Mouse (Mus musculus) forebrain, embryonic 10.5 days (tissue): ENCODE results near the gene Cebpb. TPM values are rescaled to one million over a fixed set of nuclear protein-coding genes. Genes with fewer than 3 reads are reported as not detected.

ENCODE experiments used
- DNase-seq: peaks from one replicate; pipeline ENCODE4 v3.0.0-alpha.2; 2017; ENCODE audit warnings: low spot score; ENCODE audit errors: extremely low spot score
- H3K27ac ChIP-seq: fragments of 300-500 bp; sonication (generic); 2 replicates; pipeline ENCODE4 v1.5.1; 2016; ENCODE audit warnings: mild to moderate bottlenecking
- H3K27me3 ChIP-seq: fragments of 300-500 bp; sonication (generic); 2 replicates; pipeline ENCODE4 v1.6.1; 2016; ENCODE audit warnings: mild to moderate bottlenecking; ENCODE audit not compliant: poor library complexity, severe bottlenecking
- H3K36me3 ChIP-seq: fragments of 300-500 bp; sonication (generic); replicated peaks from 2 replicates; pipeline ENCODE4 v1.6.1; 2016; ENCODE audit warnings: mild to moderate bottlenecking, moderate library complexity
- H3K4me1 ChIP-seq: fragments of 300-500 bp; sonication (generic); 2 replicates; pipeline ENCODE4 v1.6.1; 2016
- H3K4me3 ChIP-seq: fragments of 300-500 bp; sonication (generic); 2 replicates; pipeline ENCODE4 v1.5.1; 2016; ENCODE audit warnings: mild to moderate bottlenecking, moderate library complexity
- H3K9me3 ChIP-seq: fragments of 300-500 bp; sonication (generic); 2 replicates; pipeline ENCODE4 v1.6.1; 2016; ENCODE audit warnings: mild to moderate bottlenecking, moderate library complexity
- WGBS: fragments of 180-500 bp; shearing (Covaris S2); methylation state at CpG from one replicate; pipeline ENCODE4 v1.1.7; 2016; 5-methylcytosine and 5-hydroxymethylcytosine counted together
- polyA plus RNA-seq: library from polyadenylated mRNA; unstranded; fragments of >200 nt; fragmentation: Nextera tagmentation; extraction: Ambion mirVana; gene quantifications from 2 replicates; pipeline ENCODE4 v1.2.1, GENCODE M21; 2016

The Cebpb gene
- polyA plus RNA-seq, 1 experiment from 2014 or later, result 0.33 TPM

- Histone ChIP-seq H3K4me1 (0 out of 2 replicates have a peak, but pooled peaks cover 3% of the 10 kb centered on the region), H3K27ac (no peak overlapping the region), H3K9me3 (peaks cover 5% of the 10 kb centered on the region), H3K27me3 (no peaks in the 10 kb centered on the region), H3K4me3 (no peak overlapping the region), H3K36me3 (no peaks in the 10 kb centered on the region)
- WGBS, result 81% methylated on average over 5 of the region's 5 CpGs
- DNase-seq, result no peak
Measured at GRCm38 (mm10) chr2:167700018-167700417, 11.3 kb downstream of the Cebpb start.

- Histone ChIP-seq H3K9me3 (no peaks in the 10 kb centered on the region), H3K4me1 (peaks cover 10% of the 10 kb centered on the region), H3K27ac (no peak overlapping the region), H3K27me3 (no peaks in the 10 kb centered on the region), H3K4me3 (no peak overlapping the region), H3K36me3 (no peaks in the 10 kb centered on the region)
- DNase-seq, result no peak
- 79% methylated on average over 5 of the region's 5 CpGs for WGBS
Measured at GRCm38 (mm10) chr2:167701472-167701871, 12.8 kb downstream of the Cebpb start.

DNA sequence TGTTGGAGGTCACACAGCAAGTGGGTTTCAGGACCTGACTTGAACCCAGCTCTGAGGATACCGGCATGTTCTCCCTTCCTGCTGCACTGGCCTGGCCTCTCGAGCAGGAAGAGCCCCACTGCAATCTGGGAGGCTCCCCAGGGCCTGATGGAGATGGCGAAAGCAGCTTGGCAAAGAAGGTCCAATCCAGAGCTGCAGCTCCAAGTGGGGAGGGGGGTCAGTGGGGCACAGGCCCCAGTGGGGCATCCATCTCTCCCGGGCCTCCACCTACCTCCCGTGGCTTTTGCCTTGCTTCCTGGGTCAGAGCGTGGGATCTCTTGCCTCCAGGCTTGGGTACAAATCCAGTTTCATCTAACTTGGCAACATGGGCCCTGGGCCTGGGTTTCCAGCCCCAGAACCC is 13.4 kb downstream of the Cebpb start:
- Histone ChIP-seq H3K4me3 (no peak overlapping the region), H3K27me3 (no peaks in the 10 kb centered on the region), H3K27ac (no peak overlapping the region), H3K36me3 (no peaks in the 10 kb centered on the region), H3K4me1 (peaks cover 10% of the 10 kb centered on the region), H3K9me3 (no peaks in the 10 kb centered on the region)
- no peak for DNase-seq
- WGBS, result 72% methylated on average over 6 of the region's 6 CpGs

DNA sequence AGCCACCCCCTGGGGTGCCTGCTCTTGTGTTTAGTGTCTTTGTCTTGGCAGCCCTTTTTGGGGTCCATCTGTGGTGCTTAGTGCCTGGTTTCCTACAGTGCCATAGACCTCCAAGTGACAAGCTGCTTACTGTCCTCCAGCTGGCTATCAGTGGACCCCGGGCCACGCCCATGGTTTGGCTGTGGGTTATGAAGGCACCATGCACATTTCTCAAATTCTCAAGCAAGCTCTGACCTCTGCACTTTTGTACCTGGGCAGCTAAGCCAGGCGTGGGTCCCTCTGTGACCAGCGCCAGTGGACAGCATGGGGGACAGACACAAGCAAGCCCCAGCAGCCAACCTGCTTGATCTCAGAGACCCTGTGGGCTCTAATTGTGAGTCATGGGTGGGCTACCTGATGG is 15.7 kb downstream of the Cebpb start:
- Histone ChIP-seq H3K9me3 (no peaks in the 10 kb centered on the region), H3K4me1 (peaks cover 19% of the 10 kb centered on the region), H3K4me3 (no peak overlapping the region), H3K36me3 (no peaks in the 10 kb centered on the region), H3K27me3 (0 out of 2 replicates have a peak, but pooled peaks cover 5% of the 10 kb centered on the region), H3K27ac (no peak overlapping the region)
- no peak for DNase-seq
- WGBS, result 89% methylated on average over 4 of the region's 4 CpGs

DNA sequence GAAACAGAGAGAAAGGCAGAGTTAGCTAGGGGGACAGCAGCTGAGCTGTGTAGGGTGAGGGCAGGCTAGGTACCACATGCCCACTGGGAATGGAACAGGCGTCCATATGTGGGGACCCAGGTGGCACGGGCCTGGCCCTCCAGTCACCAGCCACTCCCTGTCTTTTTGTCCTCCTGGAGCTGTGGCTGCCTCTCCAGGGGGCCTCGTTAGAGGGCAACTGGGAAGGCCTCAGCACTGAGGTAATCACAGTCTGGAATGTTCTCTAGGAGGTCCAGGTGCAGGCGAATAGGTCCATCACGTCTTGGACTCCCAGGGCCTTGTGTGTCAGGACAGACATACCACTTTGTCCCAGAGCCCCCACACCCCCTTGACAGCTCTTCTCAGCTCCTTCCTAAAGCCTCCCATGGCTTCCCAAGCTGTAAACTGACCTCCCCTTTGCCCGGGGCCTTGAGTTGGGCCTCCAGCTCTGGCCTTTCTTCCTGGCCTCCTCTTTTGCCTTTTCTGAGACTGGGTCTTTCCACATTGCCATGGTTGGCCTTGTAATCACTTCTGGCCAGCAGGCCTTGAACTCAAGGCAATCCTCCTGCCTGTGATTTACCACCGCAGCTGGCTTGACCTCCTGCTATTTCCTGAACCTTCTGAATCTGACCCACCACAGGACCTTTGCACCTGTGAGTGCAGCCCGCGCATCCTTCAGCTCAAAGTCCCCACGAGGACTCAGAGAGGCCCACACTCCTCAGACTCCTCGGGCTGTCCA is 17.6 kb downstream of the Cebpb start:
- Histone ChIP-seq H3K27me3 (0 out of 2 replicates have a peak, but pooled peaks cover 5% of the 10 kb centered on the region), H3K9me3 (no peaks in the 10 kb centered on the region), H3K4me3 (no peak overlapping the region), H3K27ac (peak overlapping the region; percentile 37), H3K4me1 (peaks cover 30% of the 10 kb centered on the region), H3K36me3 (no peaks in the 10 kb centered on the region)
- WGBS, result 76% methylated on average over 11 of the region's 11 CpGs
- no peak for DNase-seq

DNA sequence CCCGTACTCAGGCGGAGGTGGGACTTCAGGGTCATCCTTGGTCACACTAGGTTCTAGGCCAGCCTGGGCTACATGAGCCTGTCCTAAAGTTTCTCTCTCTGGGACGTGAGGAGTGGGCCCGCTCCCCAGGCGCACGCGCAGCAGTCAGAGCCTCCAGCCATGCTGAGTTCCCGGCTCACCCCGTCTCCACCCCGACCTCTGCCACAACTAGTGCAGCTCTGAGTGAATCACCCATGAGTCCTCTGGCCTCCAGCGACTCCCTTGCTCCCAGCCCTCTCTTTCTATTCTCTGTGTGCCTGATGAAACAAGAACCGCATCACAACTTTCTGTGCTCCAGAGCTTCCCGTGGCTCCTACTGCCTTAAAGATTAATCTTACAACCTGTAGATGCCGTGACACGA is 19.7 kb downstream of the Cebpb start:
- H3K9me3 ChIP-seq, result no peaks in the 10 kb centered on the region
- H3K36me3 ChIP-seq, result no peaks in the 10 kb centered on the region
- H3K4me3 ChIP-seq, result no peak overlapping the region
- 65% methylated on average over 15 of the region's 15 CpGs for WGBS
- H3K4me1 ChIP-seq, result peaks cover 30% of the 10 kb centered on the region
- 0 out of 2 replicates have a peak overlapping the region, but pooled peaks have one; percentile 30 for H3K27ac ChIP-seq
- H3K27me3 ChIP-seq, result 0 out of 2 replicates have a peak, but pooled peaks cover 5% of the 10 kb centered on the region
- no peak for DNase-seq

DNA sequence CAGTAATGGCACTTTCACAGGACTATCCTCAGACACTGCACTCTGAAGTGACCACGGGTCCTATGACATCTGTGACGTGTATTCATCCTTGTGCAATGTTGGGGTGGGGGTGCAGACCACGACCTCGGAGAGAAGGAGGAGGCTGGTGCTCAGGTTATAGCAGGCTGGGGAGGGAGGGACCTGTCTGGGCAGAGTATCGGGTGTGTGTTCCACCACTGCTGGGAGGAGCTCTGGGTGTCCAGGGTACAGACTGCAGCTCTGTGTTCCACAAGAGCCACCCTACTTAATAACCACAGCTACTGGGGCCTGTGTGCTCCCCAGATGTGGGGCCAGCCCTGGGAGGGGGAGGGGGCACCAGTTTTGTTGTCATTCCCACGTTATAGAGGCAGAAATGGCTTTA is 21.3 kb downstream of the Cebpb start:
- Histone ChIP-seq H3K27ac (no peak overlapping the region), H3K27me3 (0 out of 2 replicates have a peak, but pooled peaks cover 5% of the 10 kb centered on the region), H3K4me1 (peaks cover 30% of the 10 kb centered on the region), H3K36me3 (no peaks in the 10 kb centered on the region), H3K4me3 (no peak overlapping the region), H3K9me3 (no peaks in the 10 kb centered on the region)
- DNase-seq, result no peak
- WGBS, result 80% methylated on average over 6 of the region's 6 CpGs

DNA sequence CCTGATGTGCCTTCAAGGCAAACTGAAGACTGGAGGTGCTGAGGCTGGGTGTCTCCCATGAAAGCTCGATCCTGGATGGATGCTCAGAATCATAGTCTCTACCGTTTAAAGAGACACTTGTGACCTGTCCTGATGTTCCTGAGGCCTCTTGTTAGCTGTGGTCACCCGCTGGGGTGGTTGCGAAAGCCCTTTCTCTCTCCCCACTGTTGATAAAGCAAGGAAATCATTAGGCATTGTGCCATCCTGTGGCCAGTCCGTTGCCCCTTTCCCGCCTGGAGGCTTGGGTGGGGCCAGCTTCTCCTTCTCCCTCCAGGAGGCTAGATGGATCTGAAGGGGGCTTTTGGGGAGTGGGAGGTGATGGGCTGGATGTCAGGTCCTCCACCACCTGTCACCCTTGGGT is 21.9 kb downstream of the Cebpb start:
- H3K27ac ChIP-seq, result no peak overlapping the region; the same call in 1 of the 2 replicates
- no peaks in the 10 kb centered on the region for H3K36me3 ChIP-seq
- H3K4me1 ChIP-seq, result peaks cover 30% of the 10 kb centered on the region
- DNase-seq, result no peak
- no peak overlapping the region for H3K4me3 ChIP-seq
- H3K9me3 ChIP-seq, result no peaks in the 10 kb centered on the region
- H3K27me3 ChIP-seq, result 0 out of 2 replicates have a peak, but pooled peaks cover 5% of the 10 kb centered on the region
- WGBS, result 71% methylated on average over 6 of the region's 6 CpGs

DNA sequence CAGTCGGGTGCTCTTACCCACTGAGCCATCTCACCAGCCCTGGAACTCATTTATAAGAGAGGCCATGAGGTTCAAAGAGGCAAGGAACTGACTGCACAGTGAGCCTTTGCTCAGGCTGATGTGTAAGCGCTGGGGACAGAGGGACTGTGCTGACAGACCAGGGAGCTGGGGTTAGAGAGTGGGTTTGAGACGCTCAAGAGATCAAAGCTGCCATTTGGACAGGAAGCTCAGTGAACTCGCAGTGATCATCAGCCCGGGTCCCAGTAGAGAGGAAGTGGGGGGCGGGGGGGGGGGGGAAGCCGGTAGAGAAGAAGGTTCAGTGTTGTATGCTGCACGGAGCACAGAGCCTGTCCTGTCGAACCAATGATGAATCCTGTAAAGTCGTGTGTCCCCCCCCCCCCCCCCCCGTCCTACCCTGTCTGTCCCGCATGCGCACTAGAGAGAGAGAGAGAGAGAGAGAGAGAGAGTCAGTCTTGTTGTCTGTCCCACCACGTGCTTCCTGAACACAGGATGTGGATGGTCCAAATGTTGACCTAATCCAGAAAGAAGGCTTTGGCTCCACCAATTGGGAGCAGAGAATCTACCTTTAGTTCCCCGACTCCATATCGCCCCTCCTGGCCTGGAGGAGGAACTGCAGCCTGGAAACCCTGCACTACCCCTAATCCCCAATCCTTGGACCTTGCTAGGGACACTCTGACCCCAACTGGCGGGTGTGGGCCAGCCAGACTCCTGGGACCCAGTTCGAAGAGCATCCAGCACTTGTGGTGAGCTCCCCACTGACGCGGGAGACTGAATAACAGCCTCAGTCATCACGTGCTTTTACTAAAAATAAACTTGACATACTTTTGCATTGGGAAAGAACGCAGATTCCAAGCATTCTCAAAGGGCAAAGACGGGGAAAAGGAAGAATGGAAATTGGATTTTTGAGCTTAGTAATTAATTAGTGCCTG is 24.4 kb downstream of the Cebpb start:
- Histone ChIP-seq H3K9me3 (no peaks in the 10 kb centered on the region), H3K27me3 (0 out of 2 replicates have a peak, but pooled peaks cover 3% of the 10 kb centered on the region), H3K4me1 (peaks cover 20% of the 10 kb centered on the region), H3K36me3 (no peaks in the 10 kb centered on the region), H3K4me3 (no peak overlapping the region), H3K27ac (no peak overlapping the region)
- 84% methylated on average over 20 of the region's 23 CpGs for WGBS
- DNase-seq, result no peak

DNA sequence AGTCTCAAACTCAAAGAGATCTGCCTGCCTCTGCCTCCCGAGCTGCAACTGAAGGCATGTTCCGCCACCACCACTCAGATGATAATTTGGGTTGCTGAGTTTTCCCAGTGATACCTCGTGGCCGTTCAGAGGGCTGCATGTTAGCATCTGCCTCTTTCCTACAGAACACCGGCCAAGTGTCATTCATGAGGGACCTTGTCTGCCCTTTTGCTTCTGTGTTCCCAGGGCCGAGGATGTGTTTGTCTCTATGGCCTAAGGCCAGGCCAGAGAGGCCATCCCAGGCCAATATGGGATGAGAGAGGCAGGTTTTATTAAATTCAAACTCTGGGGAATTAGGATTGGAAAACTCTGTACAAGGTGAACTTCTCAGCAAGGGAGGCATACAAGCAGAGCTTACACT is 25.6 kb downstream of the Cebpb start:
- Histone ChIP-seq H3K4me3 (no peak overlapping the region), H3K27ac (no peak overlapping the region), H3K9me3 (no peaks in the 10 kb centered on the region), H3K4me1 (peaks cover 12% of the 10 kb centered on the region), H3K36me3 (no peaks in the 10 kb centered on the region), H3K27me3 (no peaks in the 10 kb centered on the region)
- DNase-seq, result no peak
- WGBS, result 89% methylated on average over 6 of the region's 6 CpGs

- Histone ChIP-seq H3K4me3 (no peak overlapping the region), H3K27me3 (no peaks in the 10 kb centered on the region), H3K9me3 (no peaks in the 10 kb centered on the region), H3K4me1 (peaks cover 10% of the 10 kb centered on the region), H3K27ac (no peak overlapping the region), H3K36me3 (no peaks in the 10 kb centered on the region)
- WGBS, result 75% methylated on average over 6 of the region's 6 CpGs
- DNase-seq, result no peak
Measured at GRCm38 (mm10) chr2:167715008-167715407, 26.3 kb downstream of the Cebpb start.

DNA sequence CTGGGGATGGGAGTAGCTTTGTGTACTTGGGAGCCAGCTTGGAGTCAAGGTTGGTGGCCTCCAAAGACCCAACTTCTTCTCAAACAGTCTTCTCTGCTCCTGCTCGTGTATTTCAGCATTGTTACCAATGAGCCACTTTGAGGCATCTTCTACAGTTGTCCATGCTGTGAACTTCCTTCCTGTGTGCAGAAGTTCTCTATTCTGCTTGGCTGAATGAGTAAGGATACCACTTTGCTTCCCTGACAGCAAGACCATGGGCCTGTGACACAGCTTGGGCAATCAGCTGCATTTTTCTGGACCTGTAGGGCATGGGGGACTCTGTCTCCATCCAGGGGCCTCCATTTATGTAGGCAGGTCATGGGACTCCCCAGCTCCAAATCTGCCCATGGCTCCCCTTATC is 28.5 kb downstream of the Cebpb start:
- Histone ChIP-seq H3K9me3 (no peaks in the 10 kb centered on the region), H3K27ac (no peak overlapping the region), H3K27me3 (no peaks in the 10 kb centered on the region), H3K36me3 (no peaks in the 10 kb centered on the region), H3K4me1 (peaks cover 8% of the 10 kb centered on the region), H3K4me3 (no peak overlapping the region)
- WGBS, result 60% methylated on average over 1 of the region's 1 CpGs
- no peak for DNase-seq

- peaks cover 13% of the 10 kb centered on the region for H3K4me1 ChIP-seq
- DNase-seq, result no peak
- H3K27me3 ChIP-seq, result no peaks in the 10 kb centered on the region
- no peaks in the 10 kb centered on the region for H3K9me3 ChIP-seq
- H3K36me3 ChIP-seq, result no peaks in the 10 kb centered on the region
- no peak overlapping the region for H3K4me3 ChIP-seq
- WGBS, result 84% methylated on average over 4 of the region's 4 CpGs
- H3K27ac ChIP-seq, result no peak overlapping the region
Measured at GRCm38 (mm10) chr2:167719520-167719919, 30.8 kb downstream of the Cebpb start.
